Mouse (Mus musculus): ENCODE data around the gene Snap91.

DNA sequence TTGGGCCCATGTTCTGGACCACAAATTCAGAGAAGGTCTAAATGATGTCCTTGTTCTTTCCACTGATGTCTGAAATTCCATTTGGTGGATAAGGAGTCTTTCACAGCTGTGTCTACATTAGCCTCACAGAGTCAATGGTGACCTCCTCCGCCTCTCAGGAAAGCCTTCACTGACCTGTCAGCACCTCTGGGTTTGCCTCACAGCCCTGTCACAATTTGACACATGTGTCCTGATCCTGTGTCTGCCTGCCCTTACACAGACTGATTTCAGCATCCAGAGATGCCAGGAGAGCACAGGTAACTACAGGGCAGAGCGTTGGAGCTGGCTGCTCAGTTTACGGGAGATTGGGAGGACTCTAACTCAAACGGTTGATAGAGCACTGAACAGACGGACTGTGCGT lies 45.2 kb upstream of the Snap91 start:
- TF ChIP-seq CTCF (IDR thresholded peaks at IDR 0.05; ENCODE audit: extremely low read depth, insufficient read depth, insufficient read length, insufficient replicate concordance) = no peak
- no peak for TF ChIP-seq POLR2A (IDR thresholded peaks at IDR 0.05; ENCODE audit: low read depth, low read length)

All from spleen, adult 2 months (tissue).